Mouse (Mus musculus): ENCODE data around the gene Clnk. TPM values are rescaled to one million over a fixed set of nuclear protein-coding genes. Genes with fewer than 3 reads are reported as not detected.
A peak's percentile ranks its signal among the peaks of the same experiment; 100 is the strongest.

Gene Clnk
- total RNA-seq, 4 experiments from 2014 or later = not detected

GRCm38 (mm10) chr5:38857591-38857990, 19.0 kb downstream of the Clnk start:
- DNase-seq (ENCODE audit: low spot score) = no peak

DNA sequence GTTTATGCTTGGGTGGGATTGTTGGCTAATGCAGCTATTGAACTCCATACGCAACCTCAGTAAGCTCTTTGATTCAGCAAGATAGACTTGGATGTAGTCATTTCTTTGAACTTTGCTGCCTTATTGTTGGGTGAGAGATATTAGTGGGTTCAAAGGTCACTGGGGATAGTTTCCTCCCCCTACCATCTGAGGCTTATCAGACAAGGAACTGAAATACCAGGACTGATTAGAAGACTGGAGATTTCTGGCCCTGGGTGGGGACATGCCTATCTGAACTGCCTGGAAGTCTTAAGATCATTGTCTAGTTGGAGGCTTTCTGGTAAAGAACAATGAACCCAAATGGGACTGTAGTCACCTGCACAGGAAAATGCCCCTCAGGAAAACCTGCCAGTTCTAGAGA, 26.4 kb downstream of the Clnk start:
- no peak for DNase-seq (ENCODE audit: low spot score)

DNA sequence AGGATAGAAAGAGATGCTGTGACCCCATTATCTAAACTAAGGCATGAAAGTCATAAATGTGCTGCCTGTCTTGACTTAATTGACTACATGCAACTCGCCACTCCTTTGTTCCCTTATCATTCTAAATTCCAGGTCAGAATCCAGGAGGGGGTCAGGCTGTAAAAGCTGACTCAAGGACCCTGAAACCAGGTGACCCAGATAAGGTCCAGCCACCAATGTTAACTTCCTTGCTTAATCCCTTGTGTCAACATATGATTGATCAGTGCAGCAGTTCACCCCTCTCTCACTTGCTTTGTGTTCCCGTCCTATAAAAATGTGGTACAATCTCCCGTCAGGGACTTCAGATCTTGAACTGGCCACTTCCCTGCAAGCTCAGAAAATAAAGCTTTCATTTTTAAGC, 31.1 kb downstream of the Clnk start:
- DNase-seq (ENCODE audit: low spot score) = no peak

DNA sequence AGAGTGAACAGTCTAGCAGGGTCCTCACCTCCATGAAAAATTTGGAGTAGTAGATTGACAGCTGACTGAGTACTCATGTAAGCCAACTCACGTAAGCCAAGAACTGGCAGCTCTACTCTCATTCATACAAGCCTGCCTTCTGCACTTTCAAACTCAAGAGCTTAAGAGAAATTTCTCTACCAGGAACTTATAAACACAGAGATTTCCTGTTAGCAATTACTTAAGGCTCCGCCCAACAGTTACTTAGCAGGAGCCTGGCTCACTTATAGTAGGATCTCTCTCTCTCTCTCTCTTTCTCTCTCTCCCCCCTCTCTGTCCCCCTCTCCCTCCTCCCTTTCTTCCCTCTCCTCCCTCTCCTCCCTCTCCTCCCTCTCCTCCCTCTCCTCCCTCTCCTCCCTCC, 32.3 kb downstream of the Clnk start:
- DNase-seq (ENCODE audit: low spot score) = no peak

DNA sequence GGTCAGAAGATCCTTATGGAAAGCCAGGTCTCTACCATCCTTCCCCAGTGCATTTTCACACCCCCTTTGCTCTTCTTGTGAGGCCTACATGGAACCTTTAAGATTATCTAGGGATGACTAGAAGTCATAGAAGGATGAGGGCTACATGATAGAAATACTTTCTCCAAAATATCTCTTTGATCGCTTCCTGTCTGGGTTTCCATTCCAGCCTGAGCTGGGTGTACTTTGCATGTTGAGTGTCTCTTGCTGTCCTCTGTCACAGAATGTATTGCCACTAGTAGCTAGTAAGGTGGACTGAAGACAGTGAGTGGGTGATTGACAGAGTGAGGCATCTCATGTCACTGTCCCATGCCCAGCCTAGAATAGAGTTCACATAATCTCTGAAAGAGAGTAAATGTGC, 36.6 kb downstream of the Clnk start:
- DNase-seq (ENCODE audit: low spot score) = no peak

DNA sequence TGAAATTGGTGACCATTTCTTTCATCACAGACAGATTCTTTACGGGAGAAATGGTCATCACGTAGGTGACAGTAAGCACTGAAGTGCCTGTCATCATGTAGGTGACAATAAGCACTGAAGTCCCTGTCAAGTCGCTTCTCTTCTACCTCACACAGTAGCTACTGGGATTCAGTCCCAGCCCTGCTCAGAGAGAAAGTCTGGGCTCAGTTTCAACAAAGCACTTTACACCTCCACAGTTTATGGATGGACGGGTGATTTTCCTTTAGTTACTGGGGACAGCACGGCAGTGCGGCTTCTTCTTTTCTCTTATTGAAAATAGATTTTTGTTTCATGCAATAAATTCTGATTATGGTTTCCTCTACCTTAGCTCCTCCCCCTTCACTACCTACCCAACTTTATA, 49.3 kb downstream of the Clnk start:
- no peak for DNase-seq (ENCODE audit: low spot score)

- no peak for DNase-seq (ENCODE audit: low spot score)
Measured at GRCm38 (mm10) chr5:38826586-38826985, 50.0 kb downstream of the Clnk start.

DNA sequence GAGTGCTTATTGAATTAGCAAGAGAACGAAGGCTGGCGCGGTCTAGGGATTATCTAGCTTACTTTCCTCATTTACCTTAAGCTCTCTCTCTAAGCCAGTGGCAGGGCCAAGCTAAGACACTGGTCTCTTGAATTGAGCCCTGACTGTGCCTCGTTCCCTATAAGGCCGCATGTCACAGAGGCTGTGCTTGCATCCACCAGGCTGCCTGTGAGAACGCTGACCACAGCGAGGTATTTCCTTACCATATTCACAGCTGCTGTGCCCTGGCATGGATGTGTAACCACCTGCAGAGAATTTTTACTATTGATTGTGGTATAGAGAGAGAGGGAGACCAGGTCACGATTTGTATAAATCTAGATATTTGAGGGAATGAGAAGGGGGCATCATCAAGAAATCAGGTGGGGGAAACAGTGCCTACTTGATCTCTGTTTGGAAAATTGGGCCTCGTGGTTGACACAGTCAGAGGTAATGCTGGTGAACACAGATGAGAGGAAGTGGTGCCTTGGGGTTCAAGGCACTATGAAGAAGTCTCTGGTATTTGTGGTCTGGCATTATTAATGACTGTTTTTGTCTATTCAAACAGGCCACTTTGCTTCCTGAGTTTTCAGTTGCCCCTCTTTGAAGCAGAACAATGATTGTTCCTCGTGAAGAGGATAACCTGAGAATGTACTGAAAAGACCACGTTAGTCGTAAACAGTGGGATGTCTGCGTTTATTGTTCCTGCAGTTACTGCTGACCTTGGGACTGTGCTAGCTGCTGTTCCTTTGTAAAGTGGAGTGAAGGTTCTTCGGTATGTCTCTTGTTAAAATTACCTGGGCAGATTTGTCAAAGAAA, 52.3 kb downstream of the Clnk start:
- DNase-seq (ENCODE audit: low spot score) = no peak

GRCm38 (mm10) chr5:38813391-38814109, 63.1 kb downstream of the Clnk start:
- DNase-seq (ENCODE audit: low spot score) = no peak

- no peak for DNase-seq (ENCODE audit: low spot score)
Measured at GRCm38 (mm10) chr5:38812916-38813315, 63.7 kb downstream of the Clnk start.

DNA sequence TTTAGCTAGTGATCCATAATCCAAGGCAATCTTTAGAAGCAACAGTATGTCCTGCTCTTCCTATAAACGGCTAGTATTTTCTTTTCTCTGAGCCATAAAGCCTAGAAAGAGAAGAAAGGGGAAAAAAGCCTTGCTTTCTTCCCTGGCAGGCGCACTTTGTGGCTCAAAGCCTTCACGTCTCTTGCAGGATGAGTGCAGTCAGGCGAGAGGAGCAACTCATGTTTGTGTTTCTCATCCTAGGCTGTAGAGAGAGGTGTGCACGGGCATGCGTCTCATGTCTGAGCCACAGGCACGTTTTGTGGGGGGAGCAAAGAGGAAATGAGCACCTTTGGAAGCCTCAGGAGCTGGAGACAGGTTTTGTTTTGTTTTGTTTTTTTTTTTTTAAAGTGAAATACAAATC, 64.2 kb downstream of the Clnk start:
- DNase-seq (ENCODE audit: low spot score) = no peak

DNA sequence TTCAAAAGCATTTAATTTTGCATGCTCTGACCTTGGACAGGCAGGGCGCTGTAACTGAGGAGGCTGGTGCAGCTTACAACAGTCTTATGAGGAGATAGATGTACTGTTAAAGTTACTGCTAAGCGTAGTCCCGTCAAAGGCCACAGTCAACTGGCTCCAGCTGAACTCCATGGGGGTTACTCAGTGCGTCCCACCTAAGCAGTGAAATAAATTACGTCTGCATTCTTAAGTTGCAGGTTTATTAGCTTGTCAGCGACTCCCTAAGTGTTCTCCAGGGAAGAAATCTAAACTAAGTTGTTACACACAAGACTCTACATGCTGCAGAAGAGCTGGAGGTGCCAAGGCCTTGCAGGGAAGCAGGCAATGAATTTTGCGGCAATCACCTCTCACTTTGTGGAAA, 77.7 kb downstream of the Clnk start:
- no peak for DNase-seq (ENCODE audit: low spot score)

- DNase-seq (ENCODE audit: low spot score) = no peak
Measured at GRCm38 (mm10) chr5:38795139-38795538, 81.5 kb downstream of the Clnk start.

DNA sequence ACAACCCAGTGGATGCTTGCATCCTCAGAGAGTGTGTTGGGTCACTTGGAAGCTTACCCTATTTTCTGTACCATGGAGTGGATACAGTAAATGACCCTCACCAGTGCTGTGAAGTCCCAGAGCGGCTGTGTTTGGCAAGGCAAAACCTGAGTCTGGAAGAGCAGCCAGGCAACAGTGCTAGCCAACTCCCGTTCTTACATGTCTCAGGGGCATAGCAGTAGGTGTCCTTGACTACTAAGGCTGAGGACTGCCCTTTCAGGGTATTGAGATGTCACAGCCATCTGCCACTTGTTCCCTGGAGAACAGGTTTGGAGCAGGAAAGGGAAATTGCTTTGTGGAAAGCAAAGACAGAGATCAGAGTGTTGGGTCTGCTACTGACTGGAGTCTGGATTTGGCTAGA, 85.5 kb downstream of the Clnk start:
- no peak for DNase-seq (ENCODE audit: low spot score)

DNA sequence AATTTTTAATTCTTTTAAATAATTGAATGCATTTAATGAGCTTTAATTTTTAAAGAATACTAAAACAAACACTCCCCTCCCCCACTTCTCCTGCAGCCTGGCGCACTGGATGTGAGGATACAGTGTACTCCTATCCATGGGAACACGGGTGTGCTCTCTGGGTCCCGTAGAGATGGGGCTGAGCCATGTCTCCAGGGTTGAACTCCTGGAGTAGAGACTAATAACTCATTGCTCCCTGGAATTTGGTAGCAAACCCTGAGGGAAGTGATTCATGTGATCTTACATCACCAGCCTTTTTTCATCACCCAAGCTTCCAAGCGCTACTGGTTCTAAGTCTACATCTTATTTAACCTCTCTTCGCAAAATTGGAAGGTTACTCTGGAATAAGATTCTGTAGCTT, 87.8 kb downstream of the Clnk start:
- DNase-seq (ENCODE audit: low spot score) = no peak

- DNase-seq (ENCODE audit: low spot score) = no peak
Measured at GRCm38 (mm10) chr5:38787851-38788520, 88.6 kb downstream of the Clnk start.

DNA sequence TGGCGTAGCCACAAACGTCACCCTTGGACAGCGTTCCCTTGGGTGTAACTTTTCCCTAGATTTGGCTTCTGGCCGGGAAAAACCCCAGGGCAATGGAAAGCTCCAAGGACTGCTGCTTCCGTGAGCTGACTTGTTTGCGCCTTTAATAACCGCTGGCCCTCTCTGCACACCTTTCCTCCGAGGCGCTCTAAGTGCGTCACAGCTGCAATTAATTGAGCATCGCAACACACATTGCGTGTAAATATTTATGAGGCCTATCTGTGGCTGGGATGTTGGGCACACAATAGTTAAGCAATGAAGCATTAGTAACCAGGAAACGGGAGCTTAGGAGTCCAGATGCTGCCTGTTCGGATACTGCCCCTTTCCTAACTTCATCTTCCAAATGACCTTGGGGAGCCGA, 90.5 kb downstream of the Clnk start:
- DNase-seq (ENCODE audit: low spot score) = no peak

- DNase-seq (ENCODE audit: low spot score) = no peak
Measured at GRCm38 (mm10) chr5:38785686-38786085, 90.9 kb downstream of the Clnk start.

- peak; percentile 64 for DNase-seq (ENCODE audit: low spot score)
Measured at GRCm38 (mm10) chr5:38781813-38782212, 94.8 kb downstream of the Clnk start.

DNA sequence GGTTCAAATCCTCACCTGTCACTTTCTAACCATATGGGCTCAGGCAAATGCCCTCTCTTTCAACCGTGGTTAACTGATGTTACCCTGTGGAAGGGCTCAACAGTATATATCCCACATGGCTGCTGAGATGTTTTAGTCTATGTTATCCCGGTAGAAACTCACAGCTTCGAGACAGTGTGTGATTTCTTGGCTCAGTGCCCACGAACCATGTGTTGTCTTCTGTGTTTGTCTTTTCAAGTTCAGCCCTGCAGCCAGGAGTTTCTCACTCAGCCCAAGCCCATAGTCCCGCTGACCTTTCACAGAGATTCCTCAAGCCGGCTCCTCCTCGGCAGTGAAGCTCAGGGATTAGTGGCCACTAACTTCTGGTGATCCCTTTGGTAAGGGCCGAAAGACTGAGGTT, 96.0 kb downstream of the Clnk start:
- DNase-seq (ENCODE audit: low spot score) = no peak

DNA sequence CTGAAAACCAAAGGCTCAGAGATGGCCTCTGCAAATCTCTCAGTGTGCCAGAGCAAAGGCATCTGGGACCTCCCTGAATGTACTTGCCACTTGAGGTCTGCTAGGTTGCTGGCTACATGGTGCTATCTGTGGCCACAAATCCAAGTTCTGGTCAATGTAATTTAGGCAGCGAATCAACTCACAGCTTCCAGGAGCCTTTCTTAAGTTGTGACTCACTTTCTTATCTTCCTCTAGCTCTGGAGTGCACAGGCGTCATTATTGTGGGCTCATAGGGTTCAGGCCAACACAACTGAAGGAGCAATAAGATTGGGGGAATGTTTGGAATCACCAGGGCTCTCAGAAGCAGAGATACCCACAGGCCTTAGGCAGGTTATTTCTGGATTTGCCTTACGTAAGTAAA, 96.6 kb downstream of the Clnk start:
- no peak for DNase-seq (ENCODE audit: low spot score)

GRCm38 (mm10) chr5:38775500-38775899, 101.1 kb downstream of the Clnk start:
- DNase-seq (ENCODE audit: low spot score) = no peak

- no peak for DNase-seq (ENCODE audit: low spot score)
Measured at GRCm38 (mm10) chr5:38754950-38755349, 121.7 kb downstream of the Clnk start.
